Mouse (Mus musculus): ENCODE measurements around the gene Jarid2. TPM values are rescaled to one million over a fixed set of nuclear protein-coding genes. Genes with fewer than 3 reads are reported as not detected.

The Jarid2 gene
- polyA plus RNA-seq, 1 experiment from 2014 or later, result 84.6 TPM

DNA sequence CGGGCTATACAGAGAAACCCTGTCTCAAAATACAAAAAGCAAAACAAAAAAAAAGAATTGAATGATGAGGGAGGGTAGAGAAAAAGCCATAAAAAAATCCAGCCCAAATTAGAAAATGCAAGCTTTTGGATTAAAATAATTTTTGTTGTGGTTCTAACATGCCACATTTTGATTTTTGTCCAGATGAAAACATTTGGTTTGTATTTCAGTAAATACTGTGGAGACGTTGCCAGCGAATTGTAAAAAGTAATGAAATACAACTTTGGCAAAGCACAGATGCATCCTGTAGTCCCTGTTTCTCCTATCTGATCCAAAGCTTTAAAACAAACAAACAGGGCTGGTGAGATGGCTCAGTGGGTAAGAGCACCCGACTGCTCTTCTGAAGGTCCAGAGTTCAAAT lies 151.7 kb downstream of the Jarid2 start:
- H3K4me1 ChIP-seq, result peaks cover 29% of the 10 kb centered on the region
- no peak overlapping the region for H3K9ac ChIP-seq
- WGBS, result 81% methylated on average over 4 of the region's 4 CpGs
- H3K4me2 ChIP-seq (replicated peaks), result no peak overlapping the region
- no peak for ATAC-seq (ENCODE audit: low FRiP score)
- no peaks in the 10 kb centered on the region for H3K27me3 ChIP-seq
- H3K36me3 ChIP-seq, result peaks cover 7% of the 10 kb centered on the region; the same call in 1 of the 2 replicates
- H3K4me3 ChIP-seq, result no peak overlapping the region
- H3K9me3 ChIP-seq (replicated peaks), result no peaks in the 10 kb centered on the region
- H3K27ac ChIP-seq, result no peak overlapping the region

DNA sequence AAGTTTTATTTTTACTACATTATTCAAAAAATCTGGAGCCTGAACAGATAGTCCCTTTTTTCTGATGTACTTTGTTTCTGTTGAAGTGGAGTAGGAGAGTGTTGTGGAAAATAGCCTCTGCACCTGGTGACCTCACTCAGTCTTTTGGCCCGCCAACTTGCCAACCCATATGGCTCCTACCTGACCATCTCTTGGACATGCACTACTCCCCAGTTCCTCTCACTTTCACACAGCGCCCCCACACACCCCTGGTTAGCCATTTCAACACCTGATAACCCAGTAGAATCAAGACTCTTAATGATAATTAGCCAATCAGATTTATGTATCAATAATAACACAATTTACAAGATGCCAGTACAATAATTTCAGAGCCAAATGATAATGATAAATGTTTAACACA lies 156.9 kb downstream of the Jarid2 start:
- Histone ChIP-seq H3K4me2 (replicated peaks) (no peak overlapping the region), H3K27me3 (no peaks in the 10 kb centered on the region), H3K36me3 (peaks cover 3% of the 10 kb centered on the region; the same call in 1 of the 2 replicates), H3K27ac (no peak overlapping the region), H3K4me1 (0 out of 2 replicates have a peak, but pooled peaks cover 5% of the 10 kb centered on the region), H3K4me3 (no peak overlapping the region), H3K9ac (no peak overlapping the region), H3K9me3 (replicated peaks) (no peaks in the 10 kb centered on the region)
- WGBS, result 100% methylated on average over 2 of the region's 2 CpGs
- ATAC-seq (ENCODE audit: low FRiP score), result no peak

GRCm38 (mm10) chr13:44890612-44891011 lies 161.3 kb downstream of the Jarid2 start:
- no peak overlapping the region for H3K4me2 ChIP-seq (replicated peaks)
- no peak overlapping the region for H3K27ac ChIP-seq
- H3K4me3 ChIP-seq, result no peak overlapping the region
- H3K9ac ChIP-seq, result no peak overlapping the region
- no peaks in the 10 kb centered on the region; the same call in 1 of the 2 replicates for H3K36me3 ChIP-seq
- ATAC-seq (ENCODE audit: low FRiP score), result no peak
- 0 out of 2 replicates have a peak, but pooled peaks cover 2% of the 10 kb centered on the region for H3K4me1 ChIP-seq
- H3K9me3 ChIP-seq (replicated peaks), result no peaks in the 10 kb centered on the region
- WGBS, result 66% methylated on average over 2 of the region's 2 CpGs
- H3K27me3 ChIP-seq, result no peaks in the 10 kb centered on the region

DNA sequence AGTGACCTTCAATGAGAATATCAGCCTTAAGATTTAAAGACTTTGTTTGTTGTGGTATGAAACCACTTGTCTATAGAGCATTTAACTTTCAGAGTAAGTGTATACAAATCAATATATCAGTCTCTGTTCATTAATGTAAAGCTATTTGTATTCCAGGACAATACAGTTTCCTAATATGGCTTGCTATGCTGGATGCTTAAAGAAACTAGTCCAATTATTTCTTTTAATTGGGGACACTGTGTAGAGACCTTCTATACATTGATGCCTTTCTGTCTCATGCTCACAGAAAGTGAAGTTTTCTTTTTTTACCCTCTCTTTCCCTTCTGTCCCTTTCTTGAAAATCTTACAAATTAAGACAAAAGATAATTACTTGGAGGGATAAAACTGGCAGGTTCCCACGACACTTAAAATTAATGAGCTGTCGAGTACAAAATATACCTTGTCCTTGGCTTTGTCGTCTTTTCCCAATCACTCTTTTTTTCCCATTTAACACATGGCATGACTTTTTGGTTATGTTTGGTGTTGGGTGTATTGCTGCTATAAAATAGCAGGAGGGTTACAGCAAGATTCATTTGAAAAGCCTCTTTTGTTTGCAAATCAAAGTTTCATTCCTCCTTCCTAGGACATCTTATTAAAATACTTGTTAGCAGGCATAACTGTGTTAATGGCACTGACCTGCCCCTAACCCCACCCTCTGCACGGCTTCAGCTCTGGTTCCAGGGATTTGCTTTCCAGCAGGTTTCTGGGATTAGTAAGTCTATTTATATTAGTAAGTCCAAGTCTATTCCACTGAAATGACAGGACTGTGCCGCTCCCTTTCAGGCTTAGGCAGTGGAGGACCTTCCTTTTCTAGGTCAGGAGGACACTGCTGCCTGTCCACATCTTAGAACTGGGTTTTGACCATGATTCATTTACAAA lies 162.8 kb downstream of the Jarid2 start:
- H3K4me3 ChIP-seq, result no peak overlapping the region
- 66% methylated on average over 5 of the region's 5 CpGs for WGBS
- ATAC-seq (ENCODE audit: low FRiP score), result no peak

DNA sequence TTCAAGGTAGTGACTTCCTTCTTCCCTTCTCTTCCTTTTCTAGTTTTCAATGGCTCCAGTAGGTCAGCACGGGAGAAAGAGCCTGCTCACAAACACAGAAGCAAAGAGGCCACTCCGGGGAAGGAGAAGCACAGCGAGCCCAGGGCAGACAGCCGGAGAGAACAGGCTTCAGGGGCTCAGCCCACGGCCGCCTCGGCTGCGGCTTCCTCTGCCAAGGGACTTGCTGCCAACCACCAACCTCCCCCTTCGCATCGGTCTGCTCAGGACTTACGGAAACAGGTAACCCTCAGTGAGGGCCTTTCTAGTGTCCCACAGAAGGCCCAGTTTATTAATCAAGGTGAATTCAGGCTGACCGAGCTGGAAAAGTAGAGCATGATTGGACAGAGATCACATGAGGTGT lies 166.9 kb downstream of the Jarid2 start:
- Histone ChIP-seq H3K9ac (no peak overlapping the region), H3K4me3 (no peak overlapping the region), H3K36me3 (peaks cover 37% of the 10 kb centered on the region), H3K27ac (no peak overlapping the region), H3K9me3 (replicated peaks) (no peaks in the 10 kb centered on the region), H3K27me3 (no peaks in the 10 kb centered on the region), H3K4me2 (replicated peaks) (no peak overlapping the region), H3K4me1 (0 out of 2 replicates have a peak, but pooled peaks cover 2% of the 10 kb centered on the region)
- no peak for ATAC-seq (ENCODE audit: low FRiP score)
- 96% methylated on average over 12 of the region's 12 CpGs for WGBS

More for the DNA sequence above, 162.8 kb downstream of the Jarid2 start:
- no peaks in the 10 kb centered on the region for H3K27me3 ChIP-seq
- 0 out of 2 replicates have a peak, but pooled peaks cover 2% of the 10 kb centered on the region for H3K4me1 ChIP-seq
- no peak overlapping the region for H3K27ac ChIP-seq
- H3K9me3 ChIP-seq (replicated peaks), result no peaks in the 10 kb centered on the region
- H3K4me2 ChIP-seq (replicated peaks), result no peak overlapping the region
- H3K9ac ChIP-seq, result no peak overlapping the region
- peaks cover 10% of the 10 kb centered on the region for H3K36me3 ChIP-seq

DNA sequence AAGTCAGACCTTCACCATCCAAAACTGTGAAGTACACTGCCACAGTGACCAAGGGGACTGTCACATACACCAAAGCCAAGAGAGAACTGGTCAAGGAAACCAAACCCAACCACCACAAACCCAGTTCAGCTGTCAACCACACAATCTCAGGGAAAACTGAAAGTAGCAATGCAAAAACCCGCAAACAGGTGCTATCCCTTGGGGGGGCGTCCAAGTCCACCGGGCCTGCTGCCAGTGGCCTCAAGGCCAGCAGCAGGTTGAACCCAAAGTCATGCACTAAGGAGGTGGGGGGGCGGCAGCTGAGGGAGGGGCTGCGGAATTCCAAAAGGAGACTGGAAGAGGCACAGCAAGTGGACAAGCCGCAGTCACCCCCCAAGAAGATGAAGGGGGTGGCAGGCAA lies 173.0 kb downstream of the Jarid2 start:
- H3K27me3 ChIP-seq, result no peaks in the 10 kb centered on the region
- no peak overlapping the region for H3K4me2 ChIP-seq (replicated peaks)
- WGBS, result 97% methylated on average over 6 of the region's 6 CpGs
- H3K36me3 ChIP-seq, result peaks cover 71% of the 10 kb centered on the region
- H3K27ac ChIP-seq, result no peak overlapping the region
- H3K9ac ChIP-seq, result no peak overlapping the region
- H3K9me3 ChIP-seq (replicated peaks), result no peaks in the 10 kb centered on the region
- H3K4me3 ChIP-seq, result no peak overlapping the region
- peaks cover 10% of the 10 kb centered on the region; the same call in 1 of the 2 replicates for H3K4me1 ChIP-seq
- ATAC-seq (ENCODE audit: low FRiP score), result no peak

- ATAC-seq (ENCODE audit: low FRiP score), result no peak
- Histone ChIP-seq H3K4me3 (no peak overlapping the region), H3K4me2 (replicated peaks) (no peak overlapping the region), H3K9me3 (replicated peaks) (no peaks in the 10 kb centered on the region), H3K36me3 (peaks cover 71% of the 10 kb centered on the region), H3K4me1 (peaks cover 19% of the 10 kb centered on the region), H3K27me3 (no peaks in the 10 kb centered on the region), H3K27ac (no peak overlapping the region), H3K9ac (no peak overlapping the region)
Observed at GRCm38 (mm10) chr13:44903416-44903815, 174.1 kb downstream of the Jarid2 start.

GRCm38 (mm10) chr13:44904271-44904670 lies 175.0 kb downstream of the Jarid2 start:
- no peak for ATAC-seq (ENCODE audit: low FRiP score)
- H3K27me3 ChIP-seq, result no peaks in the 10 kb centered on the region
- H3K36me3 ChIP-seq, result peaks cover 68% of the 10 kb centered on the region

GRCm38 (mm10) chr13:44906141-44906540 lies 176.9 kb downstream of the Jarid2 start:
- no peak for ATAC-seq (ENCODE audit: low FRiP score)
- Histone ChIP-seq H3K4me1 (peaks cover 19% of the 10 kb centered on the region), H3K9me3 (replicated peaks) (no peaks in the 10 kb centered on the region), H3K27me3 (no peaks in the 10 kb centered on the region), H3K9ac (no peak overlapping the region), H3K4me3 (no peak overlapping the region), H3K27ac (no peak overlapping the region), H3K36me3 (peaks cover 79% of the 10 kb centered on the region), H3K4me2 (replicated peaks) (no peak overlapping the region)
- 87% methylated on average over 11 of the region's 11 CpGs for WGBS

More at GRCm38 (mm10) chr13:44904271-44904670, 175.0 kb downstream of the Jarid2 start:
- Histone ChIP-seq H3K4me3 (no peak overlapping the region), H3K9ac (no peak overlapping the region), H3K4me2 (replicated peaks) (no peak overlapping the region), H3K9me3 (replicated peaks) (no peaks in the 10 kb centered on the region), H3K4me1 (peaks cover 19% of the 10 kb centered on the region), H3K27ac (no peak overlapping the region)
- 78% methylated on average over 1 of the region's 1 CpGs for WGBS

DNA sequence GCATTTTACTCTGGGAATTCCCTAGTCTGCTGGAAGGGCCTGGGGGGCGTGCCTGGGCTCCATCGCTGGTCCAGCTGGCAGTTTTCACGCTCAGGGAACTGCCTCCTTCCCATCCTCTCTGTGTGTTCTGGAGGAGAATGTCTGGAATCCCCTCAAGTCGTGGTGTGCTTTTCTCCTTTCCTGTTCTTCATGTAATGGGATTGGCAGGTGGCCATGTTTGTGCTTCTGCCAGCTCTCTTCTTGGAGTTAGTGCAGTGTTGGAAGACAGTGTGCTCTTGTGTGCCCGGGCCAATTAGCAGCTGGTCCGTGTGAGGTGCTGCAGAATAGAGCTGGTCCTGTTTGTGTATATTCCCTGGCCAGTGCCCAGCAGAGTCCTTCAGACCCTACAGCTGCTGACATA lies 178.4 kb downstream of the Jarid2 start:
- ATAC-seq (ENCODE audit: low FRiP score), result peak; percentile 72
- Histone ChIP-seq H3K4me2 (replicated peaks) (no peak overlapping the region), H3K27me3 (no peaks in the 10 kb centered on the region), H3K4me1 (peaks cover 19% of the 10 kb centered on the region), H3K9me3 (replicated peaks) (no peaks in the 10 kb centered on the region), H3K27ac (peak overlapping the region; percentile 31), H3K36me3 (peaks cover 85% of the 10 kb centered on the region), H3K9ac (no peak overlapping the region), H3K4me3 (no peak overlapping the region)
- 43% methylated on average over 6 of the region's 6 CpGs for WGBS

- Histone ChIP-seq H3K4me1 (peaks cover 19% of the 10 kb centered on the region), H3K4me2 (replicated peaks) (no peak overlapping the region), H3K9ac (no peak overlapping the region), H3K9me3 (replicated peaks) (no peaks in the 10 kb centered on the region), H3K4me3 (no peak overlapping the region), H3K27me3 (no peaks in the 10 kb centered on the region), H3K27ac (no peak overlapping the region), H3K36me3 (peaks cover 87% of the 10 kb centered on the region)
- 12% methylated on average over 1 of the region's 1 CpGs for WGBS
- no peak for ATAC-seq (ENCODE audit: low FRiP score)
Observed at GRCm38 (mm10) chr13:44908790-44909189, 179.5 kb downstream of the Jarid2 start.

DNA sequence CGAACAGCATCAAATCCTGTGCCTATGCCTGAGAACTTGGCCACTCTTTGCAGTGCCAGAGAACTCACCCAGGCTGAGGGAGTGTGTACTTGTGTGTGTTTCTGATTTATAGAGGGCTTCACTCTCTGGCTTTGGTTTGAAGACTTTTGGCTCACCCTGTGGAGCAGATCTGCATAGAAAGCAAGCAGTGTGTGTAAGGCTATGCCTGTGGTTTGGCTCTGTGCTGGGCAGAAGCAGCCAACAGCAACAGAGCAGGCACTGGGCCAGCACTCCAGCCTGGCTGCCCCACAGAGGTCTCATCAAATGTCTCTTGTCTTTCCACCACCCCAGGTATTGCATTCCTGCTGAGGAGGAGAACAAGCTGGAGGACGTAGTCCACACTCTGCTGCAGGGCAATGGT lies 183.6 kb downstream of the Jarid2 start:
- Histone ChIP-seq H3K4me3 (no peak overlapping the region), H3K4me1 (peaks cover 4% of the 10 kb centered on the region), H3K27ac (no peak overlapping the region), H3K9ac (no peak overlapping the region), H3K4me2 (replicated peaks) (no peak overlapping the region), H3K27me3 (no peaks in the 10 kb centered on the region), H3K36me3 (peaks cover 95% of the 10 kb centered on the region), H3K9me3 (replicated peaks) (no peaks in the 10 kb centered on the region)
- no peak for ATAC-seq (ENCODE audit: low FRiP score)
- WGBS, result 78% methylated on average over 2 of the region's 2 CpGs

GRCm38 (mm10) chr13:44913560-44913959 lies 184.3 kb downstream of the Jarid2 start:
- H3K4me1 ChIP-seq, result no peaks in the 10 kb centered on the region
- 70% methylated on average over 7 of the region's 7 CpGs for WGBS
- no peak for ATAC-seq (ENCODE audit: low FRiP score)
- H3K27ac ChIP-seq, result no peak overlapping the region
- H3K4me2 ChIP-seq (replicated peaks), result no peak overlapping the region
- no peaks in the 10 kb centered on the region for H3K9me3 ChIP-seq (replicated peaks)
- no peak overlapping the region for H3K4me3 ChIP-seq
- H3K27me3 ChIP-seq, result no peaks in the 10 kb centered on the region
- H3K9ac ChIP-seq, result no peak overlapping the region
- H3K36me3 ChIP-seq, result peaks cover 95% of the 10 kb centered on the region

Measured in hindbrain, embryonic 12.5 days (tissue).